In the genomic region with DNA sequence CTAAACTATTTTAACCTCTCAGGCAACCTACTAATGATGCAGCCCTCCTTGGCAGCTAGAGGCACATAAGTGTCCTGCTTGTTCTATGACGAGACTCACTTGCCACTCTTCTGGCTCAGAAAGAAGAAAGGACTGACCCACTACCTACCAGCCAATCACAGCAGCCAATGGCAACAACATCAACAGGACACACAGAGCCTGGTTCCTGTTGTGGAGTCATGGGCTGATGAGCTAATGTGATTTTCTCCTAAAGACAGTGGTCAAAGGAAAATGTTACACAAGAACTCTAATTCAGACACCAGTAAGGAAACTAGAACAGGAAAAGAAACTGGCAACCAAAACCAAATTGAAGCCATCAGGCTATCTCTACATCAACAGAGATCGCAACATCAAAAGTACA, we compare ENCODE assay signal across 19 mouse cellular contexts.
DNase-seq lines count a peak whose midpoint lies in the region; ATAC-seq and TF ChIP-seq lines count a peak whose summit lies in the region.
"Had no signal": no experiment of that assay in that cellular context is flagged by ENCODE, and none has a peak within 500 bp of the region (broad histone marks: within the 10 kb centered on the region; RNA-seq: fewer than 3 reads in every experiment).

No protein-coding gene starts in this region.

- DNase-seq in frontal cortex, postnatal 36 days (ENCODE audit: low spot score in 2 of 2) = no peak
- DNase-seq in layer of hippocampus, adult 9-11 months = peak; percentile 71
- no peak for DNase-seq in layer of hippocampus, postnatal 14 days (ENCODE audit: low spot score in 2 of 2)
- DNase-seq in testis, postnatal 14 days (ENCODE audit: low spot score) = no peak
- DNase-seq in hindbrain, embryonic 10.5 days (ENCODE audit: low spot score) = no peak
- DNase-seq in midbrain, embryonic 10.5 days (ENCODE audit: low spot score) = no peak
- DNase-seq: adrenal gland, adult 2 months; cerebellum, adult 18-20 months; cerebellum, postnatal 36 days; gastrocnemius, postnatal 36 days; retina, postnatal 1 day; thymus, postnatal 14 days had no signal

- H3K4me1 ChIP-seq in testis, adult 2 months (ENCODE audit: control insufficient read depth, insufficient read depth, low read length) = no peaks in the 10 kb centered on the region
- H3K4me1 ChIP-seq in hindbrain, embryonic 10.5 days (replicated peaks) = peaks cover 26% of the 10 kb centered on the region
- H3K4me1 ChIP-seq in midbrain, embryonic 10.5 days = peaks cover 26% of the 10 kb centered on the region

- peak overlapping the region; percentile 22; the same call in 1 of the 2 replicates for H3K4me3 ChIP-seq in testis, adult 2 months (ENCODE audit: control insufficient read depth, low read depth, low read length)
- H3K4me3 ChIP-seq in hindbrain, embryonic 10.5 days = no peak overlapping the region
- no peak overlapping the region for H3K4me3 ChIP-seq in midbrain, embryonic 10.5 days
- H3K4me3 ChIP-seq: forebrain, embryonic 13.5 days; hindbrain, embryonic 13.5 days; left cerebral cortex, adult 2 months; liver, embryonic 15.5 days had no signal

- TF ChIP-seq CTCF in testis, adult 2 months (IDR thresholded peaks at IDR 0.05; ENCODE audit: control insufficient read depth, insufficient read depth, insufficient replicate concordance, low read depth, low read length) = no peak

- WGBS in hindbrain, embryonic 10.5 days = 68% methylated on average over 2 of the region's 2 CpGs
- 66% methylated on average over 2 of the region's 2 CpGs for WGBS in midbrain, embryonic 10.5 days

- H3K36me3 ChIP-seq in testis, adult 2 months (ENCODE audit: control insufficient read depth, insufficient read depth, low read length) = no peaks in the 10 kb centered on the region
- H3K36me3 ChIP-seq in hindbrain, embryonic 10.5 days = no peaks in the 10 kb centered on the region
- H3K36me3 ChIP-seq in midbrain, embryonic 10.5 days = no peaks in the 10 kb centered on the region
- H3K36me3 ChIP-seq: hindbrain, embryonic 13.5 days; liver, embryonic 15.5 days had no signal

- H3K27ac ChIP-seq in testis, adult 2 months (ENCODE audit: control insufficient read depth, insufficient read depth, low read depth, low read length) = no peak overlapping the region
- H3K27ac ChIP-seq in hindbrain, embryonic 10.5 days = no peak overlapping the region
- H3K27ac ChIP-seq in midbrain, embryonic 10.5 days (replicated peaks) = no peak overlapping the region
- H3K27ac ChIP-seq: forebrain, embryonic 13.5 days; hindbrain, embryonic 13.5 days; left cerebral cortex, adult 2 months; liver, embryonic 15.5 days had no signal

- 0 out of 2 replicates have a peak, but pooled peaks have one; percentile 35 for ATAC-seq in frontal cortex, adult (ENCODE audit: low TSS enrichment)
- ATAC-seq: forebrain, embryonic 13.5 days; midbrain, embryonic 16.5 days had no signal

- TF ChIP-seq POLR2A in testis, adult 2 months (IDR thresholded peaks at IDR 0.05; ENCODE audit: control insufficient read depth, low read depth, low read length) = no peak

- no peaks in the 10 kb centered on the region for H3K9me3 ChIP-seq in hindbrain, embryonic 10.5 days
- no peaks in the 10 kb centered on the region for H3K9me3 ChIP-seq in midbrain, embryonic 10.5 days (replicated peaks)
- H3K9me3 ChIP-seq: forebrain, embryonic 13.5 days; hindbrain, embryonic 13.5 days; liver, embryonic 15.5 days had no signal

- no peaks in the 10 kb centered on the region for H3K27me3 ChIP-seq in testis, adult 2 months (ENCODE audit: control insufficient read depth, insufficient read depth, low read length)
- H3K27me3 ChIP-seq in hindbrain, embryonic 10.5 days (ENCODE audit: insufficient read depth, poor library complexity, severe bottlenecking) = no peaks in the 10 kb centered on the region
- H3K27me3 ChIP-seq in midbrain, embryonic 10.5 days (ENCODE audit: low read depth, poor library complexity, severe bottlenecking) = no peaks in the 10 kb centered on the region
- H3K27me3 ChIP-seq: forebrain, embryonic 13.5 days; hindbrain, embryonic 13.5 days; liver, embryonic 15.5 days had no signal
